Mouse (Mus musculus) liver, adult 2 months (tissue): ENCODE measurements at regions not wholly inside any gene's neighbourhood (a gene's known extent, or its start where the extent isn't known, plus 50 kb on each side); places are given as distances from the start of the nearest gene placed in this dataset.
"Not testable (repeated sequence)": the region's sequence is repeated elsewhere in the genome, so short reads cannot be mapped to it uniquely, and the experiment has no call there.

Experiments
- DNase-seq: peaks from one replicate; pipeline ENCODE4 v3.0.0-alpha.2; 2011; ENCODE audit warnings: low read depth, low spot score; ENCODE audit errors: extremely low read depth
- H3K27ac ChIP-seq: fragments of 200-500 bp; replicated peaks from 2 replicates; pipeline ENCODE4 v1.5.1; 2012; ENCODE audit warnings: low read depth, mild to moderate bottlenecking, control low read depth, inconsistent platforms, low read length; ENCODE audit not compliant: insufficient read depth
- H3K27me3 ChIP-seq: fragments of 200-500 bp; 2 replicates; pipeline ENCODE4 v1.6.1; 2012; ENCODE audit warnings: mild to moderate bottlenecking, moderate library complexity, low read length, inconsistent platforms; ENCODE audit not compliant: control insufficient read depth, insufficient read depth
- H3K36me3 ChIP-seq: fragments of 200-500 bp; 2 replicates; pipeline ENCODE4 v1.6.1; 2012; ENCODE audit warnings: low read length, inconsistent platforms; ENCODE audit not compliant: control insufficient read depth, insufficient read depth
- H3K4me1 ChIP-seq: fragments of 200-500 bp; 2 replicates; pipeline ENCODE4 v1.6.1; 2011; ENCODE audit warnings: low read length; ENCODE audit not compliant: control insufficient read depth, insufficient read depth
- H3K4me3 ChIP-seq: fragments of 200-500 bp; 2 replicates; pipeline ENCODE4 v1.5.1; 2011; ENCODE audit warnings: low read depth, mild to moderate bottlenecking, control low read depth, low read length, moderate library complexity; ENCODE audit not compliant: insufficient read depth
- H3K79me2 ChIP-seq: fragments of 200-500 bp; 2 replicates; pipeline ENCODE4 v1.6.1; 2012; ENCODE audit warnings: inconsistent platforms, mild to moderate bottlenecking, low read length, moderate library complexity; ENCODE audit not compliant: control insufficient read depth, insufficient read depth
- H3K9ac ChIP-seq: fragments of 200-500 bp; 2 replicates; pipeline ENCODE4 v1.6.1; 2012; ENCODE audit warnings: low read depth, mild to moderate bottlenecking, control low read depth, inconsistent platforms, low read length
- CTCF ChIP-seq: fragments of 200-500 bp; IDR thresholded peaks from 2 replicates; pipeline ENCODE4 v1.5.1; 2011; ENCODE audit warnings: low read depth, low read length, control low read depth
- POLR2A ChIP-seq: fragments of 200-500 bp; IDR thresholded peaks from 2 replicates; pipeline ENCODE4 v1.6.1; 2011; ENCODE audit warnings: low read length, control low read depth; ENCODE audit not compliant: insufficient read depth; ENCODE audit errors: extremely low read depth
- WGBS: fragments of 180-500 bp; shearing (Covaris S2); methylation state at CpG from one replicate; pipeline ENCODE4 v1.1.7; 2018; 5-methylcytosine and 5-hydroxymethylcytosine counted together

- peak; percentile 84 for DNase-seq
- Histone ChIP-seq H3K4me3 (no peak overlapping the region), H3K9ac (no peak overlapping the region), H3K79me2 (no peaks in the 10 kb centered on the region), H3K27ac (no peak overlapping the region), H3K36me3 (no peaks in the 10 kb centered on the region), H3K27me3 (no peaks in the 10 kb centered on the region), H3K4me1 (no peaks in the 10 kb centered on the region)
- TF ChIP-seq CTCF (no peak), POLR2A (no peak)
- 13% methylated on average over 3 of the region's 3 CpGs for WGBS
Observed at GRCm38 (mm10) chr13:39427996-39428395, 467.3 kb upstream of the Slc35b3 start.

DNA sequence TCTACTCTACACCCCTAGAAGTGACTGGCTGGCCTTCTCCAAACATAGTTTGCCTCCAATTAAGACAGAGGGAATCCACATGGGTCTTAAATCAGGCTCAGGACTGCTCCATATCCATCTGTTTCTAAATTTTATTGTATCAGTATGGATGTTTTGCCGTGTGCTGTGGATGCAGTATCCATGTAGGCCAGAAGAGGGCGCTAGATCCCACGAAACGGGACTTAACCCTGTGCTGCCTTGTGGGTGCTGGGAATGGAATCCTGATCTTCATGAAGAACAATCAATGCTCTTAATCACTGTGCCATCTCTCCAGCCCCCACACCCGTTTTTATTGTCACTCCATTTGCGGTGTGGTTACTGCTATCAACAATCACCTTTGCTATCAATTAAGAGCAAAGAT lies 465.3 kb upstream of the Slc35b3 start:
- H3K9ac ChIP-seq = no peak overlapping the region
- no peaks in the 10 kb centered on the region for H3K36me3 ChIP-seq
- no peaks in the 10 kb centered on the region for H3K4me1 ChIP-seq
- no peak overlapping the region for H3K4me3 ChIP-seq
- H3K27ac ChIP-seq = no peak overlapping the region
- H3K79me2 ChIP-seq = no peaks in the 10 kb centered on the region
- DNase-seq = no peak
- TF ChIP-seq CTCF = peak; percentile 74
- TF ChIP-seq POLR2A = no peak
- H3K27me3 ChIP-seq = no peaks in the 10 kb centered on the region
- 63% methylated on average over 6 of the region's 6 CpGs for WGBS

DNA sequence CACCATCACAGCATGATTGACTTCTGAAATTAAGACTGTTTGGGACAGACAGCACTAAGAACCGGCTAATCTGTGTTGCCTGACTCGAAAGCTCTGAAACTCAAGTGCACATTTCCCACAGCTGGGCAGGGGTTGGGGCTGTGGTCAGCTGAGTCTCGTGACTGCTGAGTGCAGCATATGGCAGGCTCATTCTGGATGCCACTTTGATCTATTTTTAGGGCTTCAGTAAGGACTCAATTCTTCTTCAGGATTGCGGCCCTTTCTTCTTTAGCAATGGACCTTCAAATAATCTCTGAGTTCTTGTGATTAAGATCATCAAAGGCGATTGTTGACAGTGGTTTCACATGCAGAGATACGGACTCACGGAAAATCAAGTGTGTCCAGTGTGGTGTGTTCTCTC lies 457.5 kb upstream of the Slc35b3 start:
- TF ChIP-seq CTCF (no peak), POLR2A (no peak)
- H3K36me3 ChIP-seq = no peaks in the 10 kb centered on the region
- H3K4me1 ChIP-seq = no peaks in the 10 kb centered on the region
- DNase-seq = no peak
- no peak overlapping the region for H3K9ac ChIP-seq
- no peaks in the 10 kb centered on the region for H3K27me3 ChIP-seq
- H3K27ac ChIP-seq = no peak overlapping the region
- no peaks in the 10 kb centered on the region for H3K79me2 ChIP-seq
- H3K4me3 ChIP-seq = no peak overlapping the region
- WGBS = 79% methylated on average over 7 of the region's 7 CpGs

GRCm38 (mm10) chr13:39411471-39412251 lies 451.0 kb upstream of the Slc35b3 start:
- no peak overlapping the region for H3K27ac ChIP-seq
- 52% methylated on average over 14 of the region's 14 CpGs for WGBS
- no peaks in the 10 kb centered on the region for H3K27me3 ChIP-seq

DNA sequence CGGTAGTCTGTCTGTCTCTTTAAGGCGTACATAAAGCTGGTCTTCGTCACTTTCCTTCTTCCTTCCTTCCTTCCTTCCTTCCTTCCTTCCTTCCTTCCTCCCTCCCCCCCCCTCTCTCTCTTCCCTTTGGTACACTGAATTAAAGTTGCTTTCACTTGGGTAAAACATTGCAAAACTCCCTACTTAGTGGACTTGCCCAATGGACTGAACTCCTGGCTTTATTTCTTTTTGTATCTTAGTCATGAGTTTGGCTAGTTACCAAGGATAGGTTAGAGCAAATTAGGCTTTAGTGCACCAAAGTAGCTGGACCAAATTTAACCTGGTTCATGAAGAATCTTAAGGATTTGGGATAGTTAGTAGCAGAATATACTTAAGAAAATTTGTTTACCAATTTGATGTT lies 431.9 kb upstream of the Slc35b3 start:
- H3K79me2 ChIP-seq = no peaks in the 10 kb centered on the region
- H3K4me1 ChIP-seq = peaks cover 6% of the 10 kb centered on the region; the same call in 1 of the 2 replicates
- peak overlapping the region; percentile 71 for H3K27ac ChIP-seq
- H3K4me3 ChIP-seq = no peak overlapping the region
- no peaks in the 10 kb centered on the region for H3K36me3 ChIP-seq
- 51% methylated on average over 3 of the region's 3 CpGs for WGBS
- no peak overlapping the region for H3K9ac ChIP-seq
- peak; percentile 92 for DNase-seq
- TF ChIP-seq POLR2A = no peak
- no peak for TF ChIP-seq CTCF
- H3K27me3 ChIP-seq = no peaks in the 10 kb centered on the region

More at GRCm38 (mm10) chr13:39411471-39412251, 451.0 kb upstream of the Slc35b3 start:
- H3K9ac ChIP-seq = no peak overlapping the region
- TF ChIP-seq POLR2A (no peak), CTCF (no peak)
- H3K4me3 ChIP-seq = no peak overlapping the region
- no peaks in the 10 kb centered on the region for H3K79me2 ChIP-seq
- 0 out of 2 replicates have a peak, but pooled peaks cover 3% of the 10 kb centered on the region for H3K4me1 ChIP-seq
- DNase-seq = peak; percentile 56
- no peaks in the 10 kb centered on the region for H3K36me3 ChIP-seq

GRCm38 (mm10) chr13:39392151-39392550 lies 431.5 kb upstream of the Slc35b3 start:
- not testable (repeated sequence) for H3K36me3 ChIP-seq, H3K4me3 ChIP-seq, H3K9ac ChIP-seq, H3K79me2 ChIP-seq, H3K27me3 ChIP-seq, H3K4me1 ChIP-seq
- peak overlapping the region; percentile 71 for H3K27ac ChIP-seq
- 26% methylated on average over 1 of the region's 1 CpGs for WGBS
- DNase-seq = peak; percentile 75
